Mouse (Mus musculus) stomach, postnatal 0 days (tissue): ENCODE measurements around the gene 5031439G07Rik. TPM values are rescaled to one million over a fixed set of nuclear protein-coding genes. Genes with fewer than 3 reads are reported as not detected.
"Not testable (repeated sequence)": the region's sequence is repeated elsewhere in the genome, so short reads cannot be mapped to it uniquely, and the experiment has no call there.

Experiments used
- ATAC-seq: fragments of 200-750 bp; cut with Nextera tagmentation; 2 replicates; pipeline ENCODE4 v1.8.0; 2017; ENCODE audit not compliant: low FRiP score, low TSS enrichment
- DNase-seq: peaks from one replicate; pipeline ENCODE4 v3.0.0-alpha.2; 2016; ENCODE audit warnings: low spot score
- H3K27ac ChIP-seq: fragments of 300-500 bp; sonication (generic); replicated peaks from 2 replicates; pipeline ENCODE4 v1.5.1; 2014; ENCODE audit warnings: mild to moderate bottlenecking, control low read depth
- H3K27me3 ChIP-seq: fragments of 300-500 bp; sonication (generic); 2 replicates; pipeline ENCODE4 v1.6.1; 2014; ENCODE audit warnings: low read length; ENCODE audit not compliant: control insufficient read depth, insufficient read depth
- H3K36me3 ChIP-seq: fragments of 300-500 bp; sonication (generic); 2 replicates; pipeline ENCODE4 v1.6.1; 2014; ENCODE audit warnings: low read length, mixed read lengths; ENCODE audit not compliant: control insufficient read depth, insufficient read depth
- H3K4me1 ChIP-seq: fragments of 300-500 bp; sonication (generic); replicated peaks from 2 replicates; pipeline ENCODE4 v1.6.1; 2014; ENCODE audit warnings: antibody characterized with exemption; ENCODE audit not compliant: control insufficient read depth, insufficient read depth
- H3K4me2 ChIP-seq: fragments of 300-500 bp; sonication (generic); replicated peaks from 2 replicates; pipeline ENCODE4 v1.6.1; 2014; ENCODE audit warnings: low read depth, mild to moderate bottlenecking, control low read depth, moderate library complexity
- H3K4me3 ChIP-seq: fragments of 300-500 bp; sonication (generic); 2 replicates; pipeline ENCODE4 v1.5.1; 2014; ENCODE audit warnings: low read depth, low read length, control low read depth
- H3K9ac ChIP-seq: fragments of 300-500 bp; sonication (generic); 2 replicates; pipeline ENCODE4 v1.6.1; 2014; ENCODE audit warnings: mild to moderate bottlenecking, low read length, control low read depth, mixed read lengths
- H3K9me3 ChIP-seq: fragments of 300-500 bp; sonication (generic); 2 replicates; pipeline ENCODE4 v1.6.1; 2016; ENCODE audit warnings: low read length; ENCODE audit not compliant: control insufficient read depth
- CTCF ChIP-seq: IDR thresholded peaks from 2 replicates; pipeline ENCODE4 v1.5.1; 2016; ENCODE audit warnings: antibody characterized with exemption, low read depth, mild to moderate bottlenecking, moderate library complexity
- EP300 ChIP-seq: optimal IDR thresholded peaks from 2 replicates; pipeline ENCODE3; 2016; ENCODE audit warnings: antibody characterized with exemption
- WGBS: fragments of 180-500 bp; shearing (Covaris S2); extraction: QIAGEN DNeasy Blood & Tissue Kit; methylation state at CpG from one replicate; pipeline ENCODE4 v1.1.7; 2014; 5-methylcytosine and 5-hydroxymethylcytosine counted together
- microRNA-seq: library from miRNA; unstranded; fragments of <30 nt; microRNA quantifications from one replicate; pipeline ENCODE4, GENCODE M21; 2016
- polyA plus RNA-seq: library from polyadenylated mRNA; unstranded; fragments of >200 nt; fragmentation: Nextera tagmentation; extraction: Ambion mirVana; gene quantifications from 2 replicates; pipeline ENCODE4 v1.2.1, GENCODE M21; 2015

The 5031439G07Rik gene
- polyA plus RNA-seq, 1 experiment from 2014 or later, result 6.6 TPM

DNA sequence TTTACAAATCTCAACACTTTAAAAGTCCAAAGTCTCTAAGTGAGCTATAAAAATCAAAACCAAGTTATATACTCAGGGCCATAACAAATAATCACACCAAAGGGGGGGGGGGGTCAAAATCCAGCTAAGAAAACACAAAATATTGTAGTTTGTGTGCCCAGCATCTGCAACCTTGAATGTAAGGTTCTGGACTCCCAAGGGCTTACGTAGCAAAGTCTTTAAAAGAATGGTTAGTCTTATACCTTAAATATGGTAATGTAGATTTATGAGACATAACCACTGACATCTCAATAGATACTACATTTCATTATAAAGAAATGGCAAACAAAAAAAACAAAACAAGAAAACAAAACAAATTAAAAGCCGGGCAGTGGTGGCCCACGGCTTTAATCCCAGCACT lies 68.4 kb downstream of the 5031439G07Rik start, which contains the start of gene Gm29666:
TSS of gene Gm29666 (minus strand) at position 101 of the 400 bp plus-strand sequence.
- Histone ChIP-seq H3K27me3 (no peaks in the 10 kb centered on the region), H3K4me3 (no peak within 1 kb of the TSS), H3K36me3 (no peaks in the 10 kb centered on the region), H3K4me2 (no peak within 1 kb of the TSS), H3K27ac (no peak within 1 kb of the TSS), H3K4me1 (no peaks in the 10 kb centered on the region), H3K9me3 (no peaks in the 10 kb centered on the region), H3K9ac (no peak within 1 kb of the TSS)
- ATAC-seq (no peak), DNase-seq (no peak)
- whole genome bisulfite sequencing, result 93% methylated on average over 3 of the region's 3 CpGs
- no peak for TF ChIP-seq EP300
- TF ChIP-seq CTCF, result no peak

- H3K9ac ChIP-seq, result no peak overlapping the region
- H3K4me3 ChIP-seq, result no peak overlapping the region
- TF ChIP-seq EP300, result no peak
- no peak for TF ChIP-seq CTCF
- WGBS, result 94% methylated on average over 3 of the region's 3 CpGs
- ATAC-seq (no peak), DNase-seq (no peak)
- H3K9me3 ChIP-seq, result 0 out of 2 replicates have a peak, but pooled peaks cover 3% of the 10 kb centered on the region
- no peak overlapping the region for H3K4me2 ChIP-seq
- no peaks in the 10 kb centered on the region for H3K4me1 ChIP-seq
- H3K27ac ChIP-seq, result no peak overlapping the region
- no peaks in the 10 kb centered on the region for H3K36me3 ChIP-seq
- no peaks in the 10 kb centered on the region for H3K27me3 ChIP-seq
Measured at GRCm38 (mm10) chr15:84913201-84913600, 75.2 kb downstream of the 5031439G07Rik start.

- 71% methylated on average over 7 of the region's 7 CpGs for WGBS
- no peak overlapping the region for H3K27ac ChIP-seq
- TF ChIP-seq EP300 (no peak), CTCF (no peak)
- no peak overlapping the region for H3K9ac ChIP-seq
- H3K27me3 ChIP-seq, result no peaks in the 10 kb centered on the region
- H3K9me3 ChIP-seq, result no peaks in the 10 kb centered on the region
- H3K4me3 ChIP-seq, result no peak overlapping the region
- H3K4me1 ChIP-seq, result no peaks in the 10 kb centered on the region
- no peaks in the 10 kb centered on the region for H3K36me3 ChIP-seq
- no peak for DNase-seq
- no peak overlapping the region for H3K4me2 ChIP-seq
- ATAC-seq, result no peak
Measured at GRCm38 (mm10) chr15:84903843-84904385, 84.4 kb downstream of the 5031439G07Rik start.

DNA sequence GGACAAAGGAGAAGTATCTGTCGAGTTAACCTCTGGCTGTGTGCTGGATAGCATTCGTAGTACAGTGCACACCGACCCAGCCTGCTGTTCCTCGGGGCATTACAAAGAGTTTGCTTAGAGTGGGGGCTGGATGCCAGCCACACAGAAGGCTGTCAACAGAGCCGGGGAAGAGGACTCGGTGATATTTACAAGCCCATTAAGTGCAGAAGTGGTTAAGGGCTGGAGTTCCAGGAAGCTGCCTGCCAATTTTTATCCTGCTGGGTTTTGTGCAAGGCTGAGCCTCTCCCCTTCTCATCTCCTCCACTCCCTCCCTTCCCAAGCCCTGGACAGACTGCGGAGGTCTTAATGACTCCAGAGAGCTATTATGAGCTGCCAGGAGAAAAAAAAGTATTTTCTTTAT lies 90.3 kb downstream of the 5031439G07Rik start:
- no peak overlapping the region for H3K4me2 ChIP-seq

DNA sequence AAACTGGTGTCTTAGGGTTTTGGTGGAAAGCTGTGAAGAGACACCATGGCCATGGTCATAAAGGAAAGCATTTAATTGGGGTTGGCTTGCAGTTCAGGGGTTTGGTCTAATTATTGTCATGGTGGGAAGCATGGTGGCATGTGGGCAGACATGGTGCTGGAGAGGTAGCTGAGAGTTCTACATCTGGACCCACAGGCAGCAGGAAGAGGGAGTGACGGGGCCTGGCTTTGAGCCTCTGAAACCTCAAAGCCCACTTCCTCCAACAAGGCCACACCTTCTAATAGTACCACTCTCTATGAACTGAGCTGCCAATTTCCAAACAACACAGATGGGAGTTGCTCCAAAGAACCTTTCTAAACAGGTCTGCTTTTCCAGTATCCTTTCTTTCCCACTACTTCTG lies 91.7 kb downstream of the 5031439G07Rik start:
- H3K9ac ChIP-seq, result no peak overlapping the region
- DNase-seq, result no peak
- TF ChIP-seq EP300, result no peak
- TF ChIP-seq CTCF, result no peak
- H3K27ac ChIP-seq, result no peak overlapping the region
- no peaks in the 10 kb centered on the region for H3K36me3 ChIP-seq
- ATAC-seq, result no peak
- no peaks in the 10 kb centered on the region for H3K9me3 ChIP-seq
- no peaks in the 10 kb centered on the region for H3K27me3 ChIP-seq
- 88% methylated on average over 1 of the region's 1 CpGs for WGBS
- H3K4me1 ChIP-seq, result no peaks in the 10 kb centered on the region
- H3K4me3 ChIP-seq, result no peak overlapping the region
- H3K4me2 ChIP-seq, result no peak overlapping the region

More for the DNA sequence above, 90.3 kb downstream of the 5031439G07Rik start:
- Histone ChIP-seq H3K4me1 (no peaks in the 10 kb centered on the region), H3K9ac (no peak overlapping the region), H3K27ac (no peak overlapping the region), H3K27me3 (no peaks in the 10 kb centered on the region), H3K36me3 (no peaks in the 10 kb centered on the region), H3K4me3 (no peak overlapping the region), H3K9me3 (no peaks in the 10 kb centered on the region)
- ATAC-seq (no peak), DNase-seq (no peak)
- 23% methylated on average over 7 of the region's 7 CpGs for WGBS
- TF ChIP-seq EP300 (no peak), CTCF (no peak)

DNA sequence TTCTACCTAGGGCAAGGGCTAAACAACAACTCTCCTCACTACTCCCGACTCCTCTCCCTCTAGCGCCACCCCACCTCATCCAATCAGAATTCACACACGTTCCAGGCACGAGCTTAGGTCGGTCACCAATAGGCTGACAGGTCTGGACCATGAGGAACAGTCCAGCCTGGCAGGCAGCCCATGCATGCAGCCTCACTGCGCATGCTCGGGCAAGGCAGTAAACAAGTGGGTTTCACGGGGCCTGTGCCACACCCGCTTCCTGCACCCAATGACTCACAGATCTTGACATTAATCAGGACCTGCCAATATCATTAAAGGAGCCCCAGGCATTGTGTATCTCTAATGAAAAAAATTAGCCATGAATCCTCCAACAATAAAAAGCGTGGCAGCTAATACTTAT lies 92.1 kb downstream of the 5031439G07Rik start:
- not testable (repeated sequence) for H3K27ac ChIP-seq, ATAC-seq, H3K4me1 ChIP-seq, H3K9ac ChIP-seq, H3K4me2 ChIP-seq, H3K4me3 ChIP-seq, H3K9me3 ChIP-seq, H3K27me3 ChIP-seq, H3K36me3 ChIP-seq
- peak; percentile 26 for DNase-seq
- 56% methylated on average over 10 of the region's 10 CpGs for WGBS

Small RNA genes within 50 kb of the gene (microRNA-seq; reads per million reads assigned to microRNA genes)
- 24.4 reads per million, percentile 27 among the genes with 10 or more reads in this experiment for gene Mir1249

Other genes with a start within 250 kb of the 5031439G07Rik start
- 0.12 and 0.16 TPM in 2 replicates for gene Phf21b, start 132.5 kb downstream of the 5031439G07Rik start, polyA plus RNA-seq
- gene Gm29666, start 68.5 kb downstream of the 5031439G07Rik start, polyA plus RNA-seq, result 0.13 and 0.15 TPM in 2 replicates
- gene Nup50, start 65.1 kb downstream of the 5031439G07Rik start, polyA plus RNA-seq, result 17.6 and 17.7 TPM in 2 replicates
- gene Upk3a, start 28.6 kb upstream of the 5031439G07Rik start, polyA plus RNA-seq, result 5.7 and 7.0 TPM in 2 replicates
- gene Fam118a, start 40.4 kb upstream of the 5031439G07Rik start, polyA plus RNA-seq, result 18.3 and 20.1 TPM in 2 replicates
- gene Smc1b, start 143.4 kb upstream of the 5031439G07Rik start, polyA plus RNA-seq, result 0.07 and 0.08 TPM in 2 replicates
- gene Ribc2, start 143.5 kb upstream of the 5031439G07Rik start, polyA plus RNA-seq, result 0.08 TPM in 1 of 2 replicates, not detected in the other
- gene Fbln1, start 217.4 kb upstream of the 5031439G07Rik start, polyA plus RNA-seq, result 109 and 112 TPM in 2 replicates